Mouse (Mus musculus) lung, embryonic 15.5 days (tissue): ENCODE data around the gene Ptcd3. TPM values are rescaled to one million over a fixed set of nuclear protein-coding genes. Genes with fewer than 3 reads are reported as not detected.
"Not testable (repeated sequence)": the region's sequence is repeated elsewhere in the genome, so short reads cannot be mapped to it uniquely, and the experiment has no call there.

Source experiments
- ATAC-seq: fragments of 200-750 bp; cut with Nextera tagmentation; 2 replicates; pipeline ENCODE4 v1.8.0; 2017; ENCODE audit warnings: moderate number of reproducible peaks, borderline replicate concordance; ENCODE audit not compliant: low FRiP score, low TSS enrichment; ENCODE audit errors: extremely low read depth
- H3K27ac ChIP-seq: fragments of 300-500 bp; sonication (generic); 2 replicates; pipeline ENCODE4 v1.5.1; 2015; ENCODE audit warnings: moderate library complexity, mild to moderate bottlenecking, inconsistent platforms
- H3K27me3 ChIP-seq: fragments of 300-500 bp; sonication (generic); 2 replicates; pipeline ENCODE4 v1.6.1; 2015; ENCODE audit warnings: inconsistent platforms
- H3K36me3 ChIP-seq: fragments of 300-500 bp; sonication (generic); 2 replicates; pipeline ENCODE4 v1.6.1; 2015; ENCODE audit warnings: inconsistent platforms
- H3K4me1 ChIP-seq: fragments of 300-500 bp; sonication (generic); 2 replicates; pipeline ENCODE4 v1.6.1; 2015; ENCODE audit warnings: inconsistent platforms
- H3K4me2 ChIP-seq: fragments of 300-500 bp; sonication (generic); 2 replicates; pipeline ENCODE4 v1.6.1; 2015; ENCODE audit warnings: inconsistent platforms, mild to moderate bottlenecking, moderate library complexity
- H3K4me3 ChIP-seq: fragments of 300-500 bp; sonication (generic); 2 replicates; pipeline ENCODE4 v1.5.1; 2015; ENCODE audit warnings: mild to moderate bottlenecking, inconsistent platforms
- H3K9ac ChIP-seq: fragments of 300-500 bp; sonication (generic); 2 replicates; pipeline ENCODE4 v1.6.1; 2015; ENCODE audit warnings: inconsistent platforms
- H3K9me3 ChIP-seq: fragments of 300-500 bp; sonication (generic); 2 replicates; pipeline ENCODE4 v1.6.1; 2016; ENCODE audit warnings: inconsistent platforms
- WGBS: fragments of 180-500 bp; shearing (Covaris S2); methylation state at CpG from one replicate; pipeline ENCODE4 v1.1.7; 2015; 5-methylcytosine and 5-hydroxymethylcytosine counted together
- polyA plus RNA-seq: library from polyadenylated mRNA; unstranded; fragments of >200 nt; fragmentation: Nextera tagmentation; extraction: Ambion mirVana; gene quantifications from 2 replicates; pipeline ENCODE4 v1.2.1, GENCODE M21; 2015

Ptcd3 gene
- polyA plus RNA-seq, 1 experiment from 2014 or later: 95.0 TPM

DNA sequence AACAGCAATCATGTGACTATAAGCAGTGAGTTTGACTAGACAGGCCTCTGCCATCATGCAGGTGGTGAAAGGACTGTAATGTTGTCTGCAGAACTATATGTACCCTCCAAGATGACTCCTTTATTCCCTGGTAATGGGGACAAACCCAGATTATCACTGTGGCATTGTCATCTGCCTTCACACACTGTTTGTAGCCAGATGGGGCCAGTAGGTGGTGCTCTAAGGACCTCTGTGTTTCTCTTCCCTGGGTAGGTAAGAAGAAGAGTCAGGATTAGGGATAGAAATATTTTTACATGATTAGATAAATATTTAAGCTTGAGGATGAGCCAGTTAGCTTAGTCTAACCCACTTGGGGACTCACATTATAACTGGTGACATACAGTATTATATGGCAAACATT is 19.4 kb upstream of the Ptcd3 start:
- peaks cover 81% of the 10 kb centered on the region for H3K36me3 ChIP-seq
- H3K4me2 ChIP-seq: no peak overlapping the region
- H3K9ac ChIP-seq: no peak overlapping the region
- H3K4me3 ChIP-seq: no peak overlapping the region
- H3K9me3 ChIP-seq: no peaks in the 10 kb centered on the region
- H3K4me1 ChIP-seq: no peaks in the 10 kb centered on the region
- ATAC-seq: no peak
- no peak overlapping the region for H3K27ac ChIP-seq
- no peaks in the 10 kb centered on the region for H3K27me3 ChIP-seq

DNA sequence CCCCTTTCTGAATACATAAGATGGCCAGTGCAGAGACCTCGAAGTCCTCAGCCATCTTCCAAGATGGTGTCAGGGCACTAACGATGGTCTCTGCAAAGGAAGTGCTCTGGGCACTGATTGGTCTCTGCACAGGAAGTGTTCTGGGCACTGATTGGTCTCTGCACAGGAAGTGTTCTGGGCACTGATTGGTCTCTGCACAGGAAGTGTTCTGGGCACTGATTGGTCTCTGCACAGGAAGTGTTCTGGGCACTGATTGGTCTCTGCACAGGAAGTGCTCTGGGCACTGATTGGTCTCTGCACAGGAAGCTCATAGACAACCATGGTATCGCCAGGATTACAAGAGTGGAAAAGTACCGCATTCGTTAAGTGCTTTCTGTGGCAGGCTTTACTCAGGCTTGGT is 16.7 kb upstream of the Ptcd3 start:
- not testable (repeated sequence) for H3K9ac ChIP-seq, ATAC-seq, H3K9me3 ChIP-seq, H3K4me1 ChIP-seq, H3K27ac ChIP-seq, H3K4me3 ChIP-seq, H3K27me3 ChIP-seq, H3K4me2 ChIP-seq
- H3K36me3 ChIP-seq: peaks cover 84% of the 10 kb centered on the region
- 77% methylated on average over 5 of the region's 5 CpGs for WGBS

DNA sequence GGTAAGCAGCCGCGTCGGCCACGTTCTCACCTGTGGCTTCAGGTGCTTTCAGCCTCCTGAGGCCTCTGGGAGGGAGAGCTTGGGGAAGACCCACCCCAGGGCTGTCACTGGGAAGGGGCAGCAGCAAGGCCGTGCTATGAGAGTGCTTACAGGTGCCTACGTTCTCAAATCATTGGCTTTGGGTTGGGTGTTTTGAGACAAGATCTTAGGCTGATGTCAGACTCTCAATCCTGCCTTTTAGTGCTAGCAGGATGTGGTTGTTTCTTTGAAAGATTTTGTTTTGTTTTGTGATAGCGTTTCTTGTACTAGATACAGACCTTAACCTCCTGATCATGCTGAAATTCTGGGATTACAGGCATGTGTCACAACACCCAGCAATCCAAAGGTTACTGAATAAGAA is 12.2 kb upstream of the Ptcd3 start:
- no peak for ATAC-seq
- Histone ChIP-seq H3K27me3 (no peaks in the 10 kb centered on the region), H3K27ac (no peak overlapping the region), H3K36me3 (peaks cover 89% of the 10 kb centered on the region), H3K4me3 (no peak overlapping the region), H3K4me2 (no peak overlapping the region), H3K9ac (no peak overlapping the region), H3K9me3 (no peaks in the 10 kb centered on the region), H3K4me1 (no peaks in the 10 kb centered on the region)
- WGBS: 92% methylated on average over 7 of the region's 7 CpGs

DNA sequence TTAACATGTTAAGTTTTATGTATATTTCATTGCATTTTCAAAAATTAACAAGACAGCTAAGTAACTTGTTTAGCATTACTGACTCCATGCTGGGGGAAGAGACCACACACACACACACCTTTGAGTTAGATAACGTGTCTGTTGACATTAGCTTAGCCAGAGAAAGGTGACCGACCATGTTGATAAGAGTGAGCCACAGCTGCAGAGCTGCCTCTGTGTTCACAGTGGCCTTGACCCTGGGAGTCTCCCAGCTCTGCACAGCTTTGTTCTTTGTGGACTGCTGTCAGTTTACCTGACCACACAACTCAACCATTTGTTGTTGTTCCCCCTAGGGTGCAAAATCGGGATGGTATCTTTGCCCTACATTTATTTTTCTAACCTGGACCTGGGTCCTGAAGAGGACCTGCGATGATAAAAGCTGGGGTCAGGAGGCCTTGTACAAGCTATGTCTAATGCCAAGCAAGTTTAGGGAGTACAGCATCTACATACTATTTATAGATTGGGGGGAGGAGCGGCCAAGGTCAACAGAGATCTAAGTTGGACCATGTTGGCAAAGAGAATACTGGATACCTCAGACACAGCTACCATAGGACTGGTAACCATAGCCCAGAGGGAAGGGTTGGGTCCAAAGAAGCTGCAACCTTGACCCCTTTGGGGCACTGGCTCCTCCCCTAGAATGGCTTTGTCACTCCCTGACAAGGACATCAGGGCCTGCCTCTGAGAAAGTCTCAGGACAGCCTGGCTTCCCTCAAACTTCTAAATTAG is 3.3 kb upstream of the Ptcd3 start:
- H3K4me1 ChIP-seq: peaks cover 17% of the 10 kb centered on the region
- H3K4me3 ChIP-seq: no peak overlapping the region
- H3K27me3 ChIP-seq: no peaks in the 10 kb centered on the region
- H3K9ac ChIP-seq: no peak overlapping the region
- no peak overlapping the region for H3K4me2 ChIP-seq
- WGBS: 48% methylated on average over 5 of the region's 5 CpGs
- H3K27ac ChIP-seq: no peak overlapping the region
- H3K36me3 ChIP-seq: peaks cover 24% of the 10 kb centered on the region
- no peak for ATAC-seq
- H3K9me3 ChIP-seq: no peaks in the 10 kb centered on the region

DNA sequence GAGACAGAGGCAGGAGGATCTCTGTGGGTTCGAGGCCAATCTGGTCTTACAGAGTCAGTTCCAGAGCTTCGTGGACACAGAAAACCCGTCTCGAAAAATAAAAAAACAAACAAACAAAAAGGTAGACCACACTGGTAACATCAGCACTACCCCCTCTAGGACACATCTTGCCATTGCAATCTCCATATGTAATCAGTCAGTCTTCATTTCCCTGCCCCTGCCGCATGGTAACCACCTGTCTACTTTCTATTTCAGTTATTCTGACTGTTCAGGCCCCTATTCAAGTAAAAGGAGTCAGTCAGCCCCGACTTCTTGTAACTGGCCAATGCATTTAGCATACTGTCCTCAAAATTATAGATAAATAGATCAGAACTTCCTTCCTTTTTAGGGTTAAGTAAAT is 1.3 kb upstream of the Ptcd3 start:
- peaks cover 17% of the 10 kb centered on the region for H3K4me1 ChIP-seq
- H3K27me3 ChIP-seq: no peaks in the 10 kb centered on the region
- ATAC-seq: no peak
- peaks cover 17% of the 10 kb centered on the region for H3K36me3 ChIP-seq
- peak overlapping the region; percentile 56 for H3K4me2 ChIP-seq
- H3K27ac ChIP-seq: no peak overlapping the region
- no peaks in the 10 kb centered on the region for H3K9me3 ChIP-seq
- H3K4me3 ChIP-seq: peak overlapping the region; percentile 89
- no peak overlapping the region for H3K9ac ChIP-seq
- WGBS: 67% methylated on average over 6 of the region's 6 CpGs

DNA sequence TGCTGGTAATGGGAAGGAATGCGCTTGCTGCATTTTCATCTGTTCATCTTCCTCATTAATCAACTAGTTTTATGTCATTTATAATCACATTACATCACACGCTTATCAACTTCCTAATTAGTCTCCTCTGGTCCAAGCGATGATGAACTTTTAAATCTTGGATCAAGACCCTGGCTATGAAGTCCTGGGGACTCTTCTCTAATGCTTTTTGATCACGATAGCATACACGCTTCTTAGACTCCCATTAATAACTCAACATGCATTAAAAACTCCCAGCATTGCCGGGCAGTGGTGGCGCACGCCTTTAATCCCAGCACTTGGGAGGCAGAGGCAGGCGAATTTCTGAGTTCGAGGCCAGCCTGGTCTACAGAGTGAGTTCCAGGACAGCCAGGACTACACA is 834 bp upstream of the Ptcd3 start:
- Histone ChIP-seq H3K36me3 (peaks cover 20% of the 10 kb centered on the region), H3K9me3 (no peaks in the 10 kb centered on the region), H3K4me2 (peak overlapping the region; percentile 56), H3K4me1 (peaks cover 17% of the 10 kb centered on the region), H3K27ac (0 out of 2 replicates have a peak overlapping the region, but pooled peaks have one; percentile 72), H3K4me3 (peak overlapping the region; percentile 89), H3K27me3 (no peaks in the 10 kb centered on the region), H3K9ac (peak overlapping the region; percentile 78)
- no peak; the same call in 1 of the 2 replicates for ATAC-seq
- WGBS: 20% methylated on average over 10 of the region's 10 CpGs

DNA sequence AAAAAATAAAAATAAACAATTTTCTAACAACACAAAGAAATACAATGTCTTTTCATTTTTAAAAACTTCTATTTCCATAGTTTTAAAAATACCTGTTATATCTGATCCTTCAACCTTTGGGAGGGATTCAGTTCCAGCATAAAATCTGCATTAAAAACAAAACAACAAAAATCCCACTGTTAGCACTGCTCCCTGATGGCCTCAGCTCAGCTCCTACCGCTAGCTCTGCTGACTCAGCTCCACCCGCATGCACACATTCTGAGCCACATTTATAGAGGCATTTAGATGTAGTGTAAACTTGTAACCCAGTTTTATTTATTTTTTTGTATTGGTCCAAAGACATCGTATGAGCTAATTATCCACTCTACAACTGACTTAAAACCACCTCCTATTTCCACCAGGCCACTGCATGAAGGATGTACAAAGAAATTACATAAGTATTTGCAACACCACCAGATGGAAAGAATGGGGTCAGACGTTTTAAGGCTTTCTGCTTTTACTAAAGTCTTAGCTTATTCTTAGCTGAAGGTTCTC is 781 bp downstream of the Ptcd3 start:
- 3% methylated on average over 4 of the region's 4 CpGs for WGBS
- ATAC-seq: no peak

DNA sequence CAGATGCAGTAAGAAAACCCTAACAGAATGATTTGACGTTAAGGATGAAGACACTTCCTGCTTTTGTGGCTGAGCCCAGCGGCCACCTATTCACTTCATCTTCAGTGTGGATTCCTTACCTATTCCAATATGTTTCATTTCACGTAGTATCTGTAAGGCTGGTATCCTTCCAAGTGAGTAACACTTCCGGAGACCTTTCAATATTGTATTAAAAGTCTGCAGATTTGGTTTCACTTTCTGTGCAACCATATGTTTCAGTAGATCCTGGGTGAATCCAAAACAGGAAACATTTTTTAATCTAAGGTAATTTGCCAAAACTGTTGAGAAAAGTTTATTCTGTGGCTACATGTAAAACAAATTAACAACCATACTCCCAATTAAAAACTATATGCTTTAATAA is 15.3 kb downstream of the Ptcd3 start:
- H3K4me3 ChIP-seq: no peak overlapping the region
- WGBS: 87% methylated on average over 4 of the region's 4 CpGs
- ATAC-seq: no peak

More for the DNA sequence above, 781 bp downstream of the Ptcd3 start:
- peaks cover 17% of the 10 kb centered on the region for H3K4me1 ChIP-seq
- no peak overlapping the region for H3K27ac ChIP-seq
- no peaks in the 10 kb centered on the region for H3K27me3 ChIP-seq
- no peaks in the 10 kb centered on the region for H3K9me3 ChIP-seq
- H3K9ac ChIP-seq: peak overlapping the region; percentile 78
- peak overlapping the region; percentile 89 for H3K4me3 ChIP-seq
- peaks cover 26% of the 10 kb centered on the region for H3K36me3 ChIP-seq
- peak overlapping the region; percentile 56 for H3K4me2 ChIP-seq

DNA sequence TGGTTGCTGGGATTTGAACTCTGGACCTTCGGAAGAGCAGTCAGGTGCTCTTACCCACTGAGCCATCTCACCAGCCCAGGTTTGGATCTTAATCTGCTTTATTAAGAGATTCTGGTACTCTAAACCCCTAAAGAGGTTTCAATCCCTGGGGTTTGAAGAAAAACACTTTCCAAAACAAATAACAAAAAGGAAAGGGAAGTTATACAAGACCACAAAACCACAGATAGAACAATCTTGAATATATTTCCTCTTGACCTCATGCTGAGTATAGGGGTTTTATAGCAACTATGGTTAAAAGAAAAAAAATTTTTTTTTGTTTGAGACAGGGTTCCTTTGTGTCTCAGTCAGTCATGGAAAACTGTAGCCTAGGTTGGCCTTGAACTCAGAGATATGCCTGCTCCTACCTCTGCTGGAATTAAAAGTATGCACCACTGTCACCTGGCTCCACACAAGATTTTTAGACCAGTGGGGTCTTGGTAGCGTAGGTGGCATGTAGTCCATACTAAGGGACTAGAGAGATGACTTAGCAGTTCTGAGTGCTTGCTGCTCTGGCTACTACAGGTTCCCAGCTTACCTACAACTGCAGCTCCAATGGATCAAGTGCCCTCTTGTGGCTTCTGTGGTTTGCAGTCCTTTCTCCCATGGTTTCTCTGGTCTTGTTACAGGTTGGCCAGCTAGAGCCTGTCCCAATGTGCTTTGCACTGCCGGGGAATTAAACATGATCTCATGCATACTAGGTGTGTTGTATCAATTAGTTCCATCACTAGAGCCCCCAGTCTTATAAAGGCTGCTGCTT is 30.4 kb downstream of the Ptcd3 start:
- no peak overlapping the region for H3K4me3 ChIP-seq
- H3K4me2 ChIP-seq: no peak overlapping the region
- no peaks in the 10 kb centered on the region for H3K9me3 ChIP-seq
- no peaks in the 10 kb centered on the region for H3K4me1 ChIP-seq
- 90% methylated on average over 3 of the region's 3 CpGs for WGBS
- H3K36me3 ChIP-seq: peaks cover 75% of the 10 kb centered on the region
- no peak for ATAC-seq
- no peaks in the 10 kb centered on the region for H3K27me3 ChIP-seq
- no peak overlapping the region for H3K9ac ChIP-seq
- no peak overlapping the region for H3K27ac ChIP-seq

More for the DNA sequence above, 15.3 kb downstream of the Ptcd3 start:
- H3K9ac ChIP-seq: no peak overlapping the region
- no peaks in the 10 kb centered on the region for H3K27me3 ChIP-seq
- peaks cover 95% of the 10 kb centered on the region for H3K36me3 ChIP-seq
- H3K27ac ChIP-seq: no peak overlapping the region
- H3K4me2 ChIP-seq: no peak overlapping the region
- H3K4me1 ChIP-seq: no peaks in the 10 kb centered on the region
- H3K9me3 ChIP-seq: no peaks in the 10 kb centered on the region

DNA sequence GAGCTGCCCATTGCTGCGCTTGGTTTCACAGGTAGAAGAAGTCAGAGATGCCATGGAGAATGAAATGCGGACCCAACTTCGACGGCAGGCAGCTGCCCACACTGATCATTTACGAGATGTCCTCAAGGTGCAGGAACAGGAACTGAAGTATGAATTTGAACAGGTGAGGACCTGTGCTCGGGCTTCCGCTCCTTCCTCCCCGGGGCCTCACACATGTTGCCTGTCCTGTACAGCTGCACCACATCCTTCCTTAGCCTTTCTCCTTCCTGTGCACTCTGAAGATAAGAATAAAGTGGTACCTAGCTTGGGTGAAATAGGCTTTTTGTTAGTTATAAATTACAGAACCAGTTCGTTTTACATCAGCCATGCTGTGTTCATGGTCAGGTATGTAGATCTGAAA is 37.2 kb downstream of the Ptcd3 start:
- WGBS: 92% methylated on average over 9 of the region's 9 CpGs
- no peak for ATAC-seq
- Histone ChIP-seq H3K4me2 (no peak overlapping the region), H3K4me3 (no peak overlapping the region), H3K4me1 (no peaks in the 10 kb centered on the region), H3K27me3 (no peaks in the 10 kb centered on the region), H3K36me3 (peaks cover 67% of the 10 kb centered on the region), H3K9me3 (no peaks in the 10 kb centered on the region), H3K9ac (no peak overlapping the region), H3K27ac (no peak overlapping the region)

DNA sequence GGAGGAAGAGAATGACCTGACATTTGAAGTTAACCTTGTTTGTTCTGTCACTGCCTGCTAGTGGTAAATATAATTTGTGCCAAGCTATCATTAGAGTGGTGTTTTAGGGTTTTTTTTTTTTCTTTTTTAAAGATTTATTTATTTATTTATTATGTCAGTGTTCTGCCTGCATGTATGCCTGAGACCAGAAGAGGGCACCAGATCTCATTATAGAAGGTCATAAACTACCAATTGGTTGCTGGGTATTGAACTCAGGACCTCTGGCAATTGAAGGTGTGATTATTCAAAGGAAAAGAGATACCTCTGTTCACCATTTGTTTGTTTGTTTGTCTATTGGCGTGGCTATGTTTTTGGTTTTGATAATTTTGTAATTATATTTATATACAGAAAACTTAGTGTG is 39.7 kb downstream of the Ptcd3 start:
- H3K4me1 ChIP-seq: no peaks in the 10 kb centered on the region
- no peaks in the 10 kb centered on the region for H3K9me3 ChIP-seq
- no peak overlapping the region for H3K4me3 ChIP-seq
- H3K27ac ChIP-seq: no peak overlapping the region
- H3K9ac ChIP-seq: no peak overlapping the region
- WGBS: 89% methylated on average over 1 of the region's 1 CpGs
- ATAC-seq: no peak
- no peak overlapping the region for H3K4me2 ChIP-seq
- no peaks in the 10 kb centered on the region for H3K27me3 ChIP-seq
- peaks cover 67% of the 10 kb centered on the region for H3K36me3 ChIP-seq

DNA sequence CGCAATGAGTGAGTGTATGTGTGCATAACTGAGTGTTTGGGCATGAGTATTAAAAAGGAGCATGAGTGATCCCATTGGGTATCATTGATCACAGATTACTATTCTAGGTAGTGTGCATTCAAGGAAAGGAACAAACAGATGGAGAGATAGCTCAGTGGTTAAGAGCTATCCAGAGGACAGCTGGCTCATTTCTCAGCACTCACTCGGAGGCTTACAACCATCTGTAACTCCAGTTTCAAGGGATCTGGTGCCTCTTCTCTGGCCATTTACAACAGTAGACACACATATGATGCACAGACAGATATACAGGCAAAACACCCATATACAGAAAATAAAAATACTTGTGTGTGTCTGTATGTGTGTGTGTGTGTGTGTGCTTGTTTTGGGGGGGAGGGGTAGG is 40.8 kb downstream of the Ptcd3 start:
- Histone ChIP-seq H3K4me1 (no peaks in the 10 kb centered on the region), H3K4me2 (no peak overlapping the region), H3K9ac (no peak overlapping the region), H3K36me3 (peaks cover 68% of the 10 kb centered on the region), H3K9me3 (no peaks in the 10 kb centered on the region), H3K27me3 (no peaks in the 10 kb centered on the region), H3K4me3 (no peak overlapping the region), H3K27ac (no peak overlapping the region)
- no peak for ATAC-seq
- 70% methylated on average over 2 of the region's 2 CpGs for WGBS
